Mouse (Mus musculus): ENCODE measurements around the gene Cacfd1.
A peak's percentile ranks its signal among the peaks of the same experiment; 100 is the strongest.

The Cacfd1 gene

GRCm38 (mm10) chr2:27027618-27028436 lies 18.1 kb downstream of the Cacfd1 start, which contains the start of gene Slc2a6:
Slc2a6 (minus strand) TSS chr2:27027998.
- peak; percentile 56 for DNase-seq (ENCODE audit: low spot score)

- no peak for DNase-seq (ENCODE audit: low spot score)
These were observed 18.8 kb downstream of the Cacfd1 start for GRCm38 (mm10) chr2:27028437-27029015.

- no peak for DNase-seq (ENCODE audit: low spot score)
These were observed 22.6 kb downstream of the Cacfd1 start for GRCm38 (mm10) chr2:27032361-27032760.

- DNase-seq (ENCODE audit: low spot score) = no peak
These were observed 26.3 kb downstream of the Cacfd1 start for GRCm38 (mm10) chr2:27036003-27036402.

GRCm38 (mm10) chr2:27037008-27037407 lies 27.3 kb downstream of the Cacfd1 start:
- no peak for DNase-seq (ENCODE audit: low spot score)

GRCm38 (mm10) chr2:27038596-27038995 lies 28.9 kb downstream of the Cacfd1 start:
- no peak for DNase-seq (ENCODE audit: low spot score)

- DNase-seq (ENCODE audit: low spot score) = no peak
These were observed 29.6 kb downstream of the Cacfd1 start for GRCm38 (mm10) chr2:27039286-27039685.

GRCm38 (mm10) chr2:27042131-27042844 lies 32.6 kb downstream of the Cacfd1 start:
- no peak for DNase-seq (ENCODE audit: low spot score)

- DNase-seq (ENCODE audit: low spot score) = peak; percentile 61
These were observed 33.7 kb downstream of the Cacfd1 start for GRCm38 (mm10) chr2:27043461-27043860.

GRCm38 (mm10) chr2:27044166-27044565 lies 34.4 kb downstream of the Cacfd1 start:
- no peak for DNase-seq (ENCODE audit: low spot score)

GRCm38 (mm10) chr2:27044641-27045040 lies 34.9 kb downstream of the Cacfd1 start:
- no peak for DNase-seq (ENCODE audit: low spot score)

GRCm38 (mm10) chr2:27045979-27046770 lies 36.4 kb downstream of the Cacfd1 start:
- no peak for DNase-seq (ENCODE audit: low spot score)

- no peak for DNase-seq (ENCODE audit: low spot score)
These were observed 39.7 kb downstream of the Cacfd1 start for GRCm38 (mm10) chr2:27049408-27049807.

- DNase-seq (ENCODE audit: low spot score) = no peak
These were observed 48.5 kb downstream of the Cacfd1 start for GRCm38 (mm10) chr2:27058251-27058650.

GRCm38 (mm10) chr2:27058751-27059150 lies 49.0 kb downstream of the Cacfd1 start:
- no peak for DNase-seq (ENCODE audit: low spot score)

GRCm38 (mm10) chr2:27059187-27059586 lies 49.5 kb downstream of the Cacfd1 start:
- no peak for DNase-seq (ENCODE audit: low spot score)

- no peak for DNase-seq (ENCODE audit: low spot score)
These were observed 57.4 kb downstream of the Cacfd1 start for GRCm38 (mm10) chr2:27067124-27067523.

GRCm38 (mm10) chr2:27067996-27068395 lies 58.3 kb downstream of the Cacfd1 start:
- no peak for DNase-seq (ENCODE audit: low spot score)

- DNase-seq (ENCODE audit: low spot score) = no peak
These were observed 59.9 kb downstream of the Cacfd1 start for GRCm38 (mm10) chr2:27069646-27070045.

- no peak for DNase-seq (ENCODE audit: low spot score)
These were observed 60.6 kb downstream of the Cacfd1 start for GRCm38 (mm10) chr2:27070247-27070813.

All from ovary, postnatal 10 days (tissue).